Mouse (Mus musculus): Measurements from ENCODE around the gene Mpig6b. TPM values are rescaled to one million over a fixed set of nuclear protein-coding genes. Genes with fewer than 3 reads are reported as not detected.
"Not testable (repeated sequence)": the region's sequence is repeated elsewhere in the genome, so short reads cannot be mapped to it uniquely, and the experiment has no call there.

The Mpig6b gene
- polyA plus RNA-seq, 1 experiment from 2014 or later, result 0.54 TPM

DNA sequence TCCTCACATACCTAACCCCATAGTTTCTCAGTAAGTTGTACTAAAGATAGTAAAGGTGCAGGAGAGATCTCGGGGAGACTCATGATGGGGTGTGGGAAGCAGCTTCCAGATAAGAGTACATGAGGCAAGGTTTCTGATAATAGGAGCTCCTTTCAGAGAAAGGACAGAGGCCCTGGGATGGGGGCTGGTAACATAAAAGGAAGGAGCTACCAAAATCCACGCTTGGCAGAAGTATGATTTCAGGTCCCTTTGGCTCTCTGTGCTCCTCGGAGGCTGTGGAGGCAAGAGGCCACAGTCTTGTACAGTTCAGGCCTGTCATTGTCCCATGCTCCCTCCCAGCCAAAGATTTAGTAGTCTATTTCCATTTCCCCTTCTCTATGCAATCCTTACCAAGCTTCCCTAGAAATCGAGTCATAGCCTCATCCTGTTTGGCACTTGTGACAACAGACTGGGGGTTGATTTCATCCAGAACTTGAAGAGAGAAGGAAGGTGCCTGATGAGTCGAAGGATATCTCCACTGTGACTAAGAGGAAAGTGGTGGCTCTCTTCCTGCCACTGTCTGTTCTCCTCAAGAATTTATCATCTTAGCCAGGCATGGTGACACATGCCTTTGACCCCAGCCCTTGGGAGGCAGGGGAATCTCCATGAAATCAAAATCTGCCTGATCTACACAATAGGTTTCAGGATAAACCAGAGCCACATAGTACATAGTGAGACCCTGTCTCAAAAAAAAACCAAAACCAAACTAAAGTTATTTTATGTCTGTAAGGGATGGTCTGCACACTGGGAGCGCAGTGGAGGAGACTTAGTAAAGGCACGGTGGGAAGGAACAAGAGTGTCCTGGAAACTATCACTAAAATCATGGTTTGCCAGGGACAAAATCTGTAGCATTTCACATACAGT lies 20.8 kb downstream of the Mpig6b start:
- no peak for ATAC-seq (ENCODE audit: low FRiP score)
- WGBS, result 89% methylated on average over 7 of the region's 7 CpGs
- Histone ChIP-seq H3K4me1 (peaks cover 43% of the 10 kb centered on the region), H3K9me3 (no peaks in the 10 kb centered on the region), H3K27me3 (no peaks in the 10 kb centered on the region), H3K36me3 (replicated peaks) (no peaks in the 10 kb centered on the region), H3K4me2 (peak overlapping the region; percentile 93), H3K4me3 (replicated peaks) (peak overlapping the region; percentile 54), H3K27ac (no peak overlapping the region), H3K9ac (peak overlapping the region; percentile 88)

GRCm38 (mm10) chr17:35043794-35044193 lies 22.2 kb downstream of the Mpig6b start:
- H3K4me1 ChIP-seq, result peaks cover 29% of the 10 kb centered on the region
- 90% methylated on average over 4 of the region's 4 CpGs for WGBS
- no peaks in the 10 kb centered on the region for H3K36me3 ChIP-seq (replicated peaks)
- no peak overlapping the region for H3K4me3 ChIP-seq (replicated peaks)
- H3K4me2 ChIP-seq, result no peak overlapping the region
- H3K27ac ChIP-seq, result no peak overlapping the region
- H3K9ac ChIP-seq, result no peak overlapping the region
- H3K27me3 ChIP-seq, result no peaks in the 10 kb centered on the region
- H3K9me3 ChIP-seq, result no peaks in the 10 kb centered on the region
- no peak for ATAC-seq (ENCODE audit: low FRiP score)

GRCm38 (mm10) chr17:35039121-35039873 lies 26.7 kb downstream of the Mpig6b start:
- no peak overlapping the region for H3K4me3 ChIP-seq (replicated peaks)
- no peak overlapping the region for H3K9ac ChIP-seq
- 90% methylated on average over 11 of the region's 11 CpGs for WGBS
- H3K9me3 ChIP-seq, result no peaks in the 10 kb centered on the region
- no peaks in the 10 kb centered on the region for H3K4me1 ChIP-seq
- H3K27me3 ChIP-seq, result no peaks in the 10 kb centered on the region
- H3K36me3 ChIP-seq (replicated peaks), result no peaks in the 10 kb centered on the region
- H3K27ac ChIP-seq, result no peak overlapping the region
- ATAC-seq (ENCODE audit: low FRiP score), result no peak
- H3K4me2 ChIP-seq, result no peak overlapping the region

DNA sequence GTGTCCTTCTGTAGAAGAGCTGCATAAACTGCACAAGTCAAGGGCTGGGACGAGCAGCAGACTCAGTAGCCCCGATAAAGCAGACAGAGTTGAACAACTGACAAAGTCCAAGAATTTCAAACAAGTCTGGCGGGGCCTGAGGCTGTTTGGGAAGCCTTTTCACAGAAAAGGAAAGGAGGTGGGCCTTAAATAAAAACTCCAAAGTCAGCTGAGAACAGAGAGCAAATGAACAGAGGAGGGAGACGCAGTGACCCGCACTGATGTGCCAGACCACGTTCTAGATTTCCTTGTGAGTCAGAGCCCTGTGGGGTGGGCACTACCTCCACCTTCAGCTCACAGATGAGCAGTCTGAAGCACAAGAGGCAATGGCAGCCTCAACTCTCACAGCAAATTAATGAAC lies 31.1 kb downstream of the Mpig6b start:
- Histone ChIP-seq H3K4me2 (no peak overlapping the region), H3K27ac (no peak overlapping the region), H3K4me3 (replicated peaks) (no peak overlapping the region), H3K9me3 (no peaks in the 10 kb centered on the region), H3K9ac (no peak overlapping the region), H3K4me1 (peaks cover 6% of the 10 kb centered on the region), H3K36me3 (replicated peaks) (no peaks in the 10 kb centered on the region), H3K27me3 (no peaks in the 10 kb centered on the region)
- WGBS, result 86% methylated on average over 6 of the region's 6 CpGs
- ATAC-seq (ENCODE audit: low FRiP score), result no peak

- not testable (repeated sequence) for H3K4me2 ChIP-seq; H3K27ac ChIP-seq; H3K4me1 ChIP-seq; H3K27me3 ChIP-seq; H3K36me3 ChIP-seq (replicated peaks); ATAC-seq (ENCODE audit: low FRiP score); H3K4me3 ChIP-seq (replicated peaks); H3K9me3 ChIP-seq; H3K9ac ChIP-seq
- WGBS, result 78% methylated on average over 1 of the region's 1 CpGs
Observed at GRCm38 (mm10) chr17:35033703-35034102, 32.3 kb downstream of the Mpig6b start.

DNA sequence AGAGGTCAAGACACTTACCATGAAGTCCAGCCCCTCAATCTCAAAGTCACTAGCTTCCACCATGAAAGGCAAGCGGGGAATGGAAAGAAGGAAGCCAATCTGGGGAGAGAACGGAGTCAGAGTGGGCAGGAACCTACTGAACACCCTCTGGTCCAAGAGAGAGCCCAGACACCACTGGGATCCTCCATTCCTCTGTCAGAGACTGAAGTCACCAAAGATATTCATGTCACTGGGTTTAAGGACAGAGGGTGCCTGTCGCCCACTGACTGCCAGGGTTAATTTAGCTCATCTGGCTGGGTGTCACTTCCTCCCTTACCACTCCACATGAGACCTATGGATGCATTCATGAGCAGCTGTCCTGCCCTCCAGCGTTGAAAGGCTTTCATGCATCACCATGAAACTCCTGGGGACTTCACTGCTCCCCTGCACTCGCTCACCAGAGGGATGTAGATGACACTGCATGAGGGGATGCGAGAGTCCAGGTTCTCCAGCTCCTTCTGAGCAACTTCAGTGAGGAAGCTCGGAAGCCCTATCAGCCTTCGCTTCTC lies 33.6 kb downstream of the Mpig6b start:
- peaks cover 19% of the 10 kb centered on the region for H3K4me1 ChIP-seq
- H3K36me3 ChIP-seq (replicated peaks), result no peaks in the 10 kb centered on the region
- no peak overlapping the region for H3K4me2 ChIP-seq
- H3K4me3 ChIP-seq (replicated peaks), result no peak overlapping the region
- H3K27me3 ChIP-seq, result no peaks in the 10 kb centered on the region
- no peak overlapping the region for H3K9ac ChIP-seq
- H3K9me3 ChIP-seq, result no peaks in the 10 kb centered on the region
- 79% methylated on average over 8 of the region's 8 CpGs for WGBS
- ATAC-seq (ENCODE audit: low FRiP score), result no peak
- no peak overlapping the region for H3K27ac ChIP-seq

GRCm38 (mm10) chr17:35031880-35032279 lies 34.1 kb downstream of the Mpig6b start:
- H3K9me3 ChIP-seq, result no peaks in the 10 kb centered on the region
- 82% methylated on average over 7 of the region's 7 CpGs for WGBS
- no peaks in the 10 kb centered on the region for H3K27me3 ChIP-seq
- no peak for ATAC-seq (ENCODE audit: low FRiP score)
- peaks cover 24% of the 10 kb centered on the region for H3K4me1 ChIP-seq
- H3K27ac ChIP-seq, result no peak overlapping the region
- H3K4me3 ChIP-seq (replicated peaks), result no peak overlapping the region
- no peak overlapping the region for H3K9ac ChIP-seq
- H3K36me3 ChIP-seq (replicated peaks), result no peaks in the 10 kb centered on the region
- H3K4me2 ChIP-seq, result no peak overlapping the region

GRCm38 (mm10) chr17:35031272-35031671 lies 34.7 kb downstream of the Mpig6b start:
- Histone ChIP-seq H3K4me3 (replicated peaks) (no peak overlapping the region), H3K4me1 (peaks cover 28% of the 10 kb centered on the region), H3K9ac (no peak overlapping the region), H3K9me3 (no peaks in the 10 kb centered on the region), H3K27me3 (no peaks in the 10 kb centered on the region), H3K36me3 (replicated peaks) (no peaks in the 10 kb centered on the region), H3K4me2 (no peak overlapping the region), H3K27ac (no peak overlapping the region)
- ATAC-seq (ENCODE audit: low FRiP score), result no peak
- 90% methylated on average over 11 of the region's 11 CpGs for WGBS

- Histone ChIP-seq H3K4me3 (replicated peaks) (no peak overlapping the region), H3K9ac (no peak overlapping the region)
Observed at GRCm38 (mm10) chr17:35029691-35030532, 36.1 kb downstream of the Mpig6b start.

GRCm38 (mm10) chr17:35028315-35028714 lies 37.7 kb downstream of the Mpig6b start:
- Histone ChIP-seq H3K27me3 (no peaks in the 10 kb centered on the region), H3K4me2 (no peak overlapping the region), H3K36me3 (replicated peaks) (no peaks in the 10 kb centered on the region), H3K9me3 (no peaks in the 10 kb centered on the region), H3K4me1 (peaks cover 35% of the 10 kb centered on the region), H3K27ac (no peak overlapping the region; the same call in 1 of the 2 replicates), H3K4me3 (replicated peaks) (no peak overlapping the region), H3K9ac (no peak overlapping the region)
- no peak for ATAC-seq (ENCODE audit: low FRiP score)
- WGBS, result 79% methylated on average over 2 of the region's 2 CpGs

More at GRCm38 (mm10) chr17:35029691-35030532, 36.1 kb downstream of the Mpig6b start:
- Histone ChIP-seq H3K27me3 (no peaks in the 10 kb centered on the region), H3K4me1 (peaks cover 32% of the 10 kb centered on the region), H3K27ac (no peak overlapping the region), H3K36me3 (replicated peaks) (no peaks in the 10 kb centered on the region), H3K4me2 (peak overlapping the region; percentile 19), H3K9me3 (no peaks in the 10 kb centered on the region)
- 30% methylated on average over 19 of the region's 19 CpGs for WGBS
- no peak for ATAC-seq (ENCODE audit: low FRiP score)

GRCm38 (mm10) chr17:35027277-35028068 lies 38.5 kb downstream of the Mpig6b start, which contains the start of gene Sapcd1:
TSS of gene Sapcd1 (minus strand) at chr17:35028016.
- Histone ChIP-seq H3K27me3 (no peaks in the 10 kb centered on the region), H3K36me3 (replicated peaks) (no peaks in the 10 kb centered on the region), H3K9ac (peak within 1 kb of the TSS; percentile 30; the same call in 1 of the 2 replicates), H3K4me1 (peaks cover 35% of the 10 kb centered on the region), H3K4me2 (peak within 1 kb of the TSS; percentile 38), H3K4me3 (replicated peaks) (peak within 1 kb of the TSS; percentile 6; the same call in 1 of the 2 replicates), H3K9me3 (no peaks in the 10 kb centered on the region), H3K27ac (peak within 1 kb of the TSS; percentile 84)
- 29% methylated on average over 13 of the region's 13 CpGs for WGBS
- ATAC-seq (ENCODE audit: low FRiP score), result peak; percentile 83
